Mouse (Mus musculus) regulatory T cell (primary cell): Measurements from ENCODE around the gene Zc3hav1l.

ENCODE experiments used
- in situ Hi-C: fragments of 300-600 bp; cut with MboI, MseI; formaldehyde crosslinking; loops from one replicate; pipeline ENCODE4 v1.15.1; 2025; ENCODE audit warnings: high pct_unique_total_duplicates

Zc3hav1l gene

DNA sequence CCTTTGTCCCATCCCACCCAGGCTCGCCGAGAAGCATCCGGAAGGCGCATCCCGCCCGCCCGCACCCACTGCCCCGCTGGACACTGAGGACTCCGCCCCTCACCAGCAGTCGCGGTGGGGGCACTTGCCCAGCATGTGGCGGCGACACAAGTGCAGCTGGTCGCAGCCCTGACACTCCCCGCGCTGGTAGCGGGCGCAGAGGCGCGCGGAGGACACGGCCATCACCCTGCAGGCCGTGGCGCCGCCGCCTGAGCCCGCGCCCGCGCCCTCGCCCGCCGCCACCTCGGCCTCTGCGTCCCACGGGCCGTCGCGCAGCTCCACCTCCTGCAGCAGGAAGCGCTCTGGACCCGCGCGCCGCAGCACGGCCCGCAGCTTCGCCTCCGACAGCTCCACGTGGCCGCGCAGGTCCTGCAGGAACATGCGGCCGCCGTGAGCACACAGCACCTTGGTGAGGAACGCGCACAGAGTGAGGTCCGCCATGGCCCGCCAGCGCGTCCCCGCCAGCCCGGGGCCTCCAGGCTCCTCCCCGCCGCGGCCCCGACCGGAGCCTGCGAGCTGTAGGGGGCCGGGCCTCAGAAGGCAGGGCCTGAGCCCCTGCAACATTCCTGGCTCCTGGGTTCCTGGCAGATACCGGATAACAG is at the start of gene Zc3hav1l:
Gene Zc3hav1l (minus strand): TSS at position 499 of the 641 bp plus-strand sequence.
- in situ Hi-C loops = no loop called here

- in situ Hi-C loops = no loop called here
These were observed 48.8 kb upstream of the Zc3hav1l start for GRCm38 (mm10) chr6:38347875-38348274.

DNA sequence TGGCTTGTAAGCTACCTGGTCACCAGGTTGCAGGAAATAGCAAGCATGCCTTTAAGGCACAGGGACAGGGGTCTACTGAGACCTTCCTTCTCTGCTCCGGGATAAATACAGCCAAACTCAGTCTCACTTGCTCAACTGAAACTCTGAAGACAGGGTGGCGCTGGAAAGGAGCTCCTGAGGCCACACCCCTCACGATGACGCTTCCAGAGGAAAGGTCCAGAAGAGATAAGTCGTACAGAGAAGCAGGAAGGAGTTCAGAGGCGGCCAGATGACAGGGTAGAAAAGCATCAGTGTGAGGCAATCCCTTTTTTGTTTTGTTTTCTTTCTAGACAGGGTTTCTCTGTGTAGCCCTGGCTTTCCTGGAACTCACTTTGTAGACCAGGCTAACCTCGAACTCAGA is 46.7 kb upstream of the Zc3hav1l start:
- in situ Hi-C loops = no loop called here

- in situ Hi-C loops = no loop called here
These were observed 45.1 kb upstream of the Zc3hav1l start for GRCm38 (mm10) chr6:38344006-38344670.

- in situ Hi-C loops = no loop called here
These were observed 44.5 kb upstream of the Zc3hav1l start for GRCm38 (mm10) chr6:38343581-38343980.

DNA sequence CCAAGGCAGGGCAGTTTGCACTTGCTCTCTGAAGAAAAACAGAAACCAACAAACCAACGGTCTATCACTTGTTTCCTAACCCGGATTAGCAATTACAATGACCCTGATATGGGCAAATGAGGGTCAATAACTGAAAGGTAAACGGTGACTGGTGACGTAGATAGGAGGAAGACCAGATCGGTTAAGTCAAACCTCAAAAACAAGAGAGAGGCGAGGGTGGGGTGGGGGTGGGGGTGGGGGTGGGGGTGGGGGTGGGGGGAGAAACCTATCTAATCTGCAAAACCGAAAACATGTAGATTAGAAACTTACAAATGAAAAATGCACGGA is 43.6 kb upstream of the Zc3hav1l start:
- in situ Hi-C loops = no loop called here

DNA sequence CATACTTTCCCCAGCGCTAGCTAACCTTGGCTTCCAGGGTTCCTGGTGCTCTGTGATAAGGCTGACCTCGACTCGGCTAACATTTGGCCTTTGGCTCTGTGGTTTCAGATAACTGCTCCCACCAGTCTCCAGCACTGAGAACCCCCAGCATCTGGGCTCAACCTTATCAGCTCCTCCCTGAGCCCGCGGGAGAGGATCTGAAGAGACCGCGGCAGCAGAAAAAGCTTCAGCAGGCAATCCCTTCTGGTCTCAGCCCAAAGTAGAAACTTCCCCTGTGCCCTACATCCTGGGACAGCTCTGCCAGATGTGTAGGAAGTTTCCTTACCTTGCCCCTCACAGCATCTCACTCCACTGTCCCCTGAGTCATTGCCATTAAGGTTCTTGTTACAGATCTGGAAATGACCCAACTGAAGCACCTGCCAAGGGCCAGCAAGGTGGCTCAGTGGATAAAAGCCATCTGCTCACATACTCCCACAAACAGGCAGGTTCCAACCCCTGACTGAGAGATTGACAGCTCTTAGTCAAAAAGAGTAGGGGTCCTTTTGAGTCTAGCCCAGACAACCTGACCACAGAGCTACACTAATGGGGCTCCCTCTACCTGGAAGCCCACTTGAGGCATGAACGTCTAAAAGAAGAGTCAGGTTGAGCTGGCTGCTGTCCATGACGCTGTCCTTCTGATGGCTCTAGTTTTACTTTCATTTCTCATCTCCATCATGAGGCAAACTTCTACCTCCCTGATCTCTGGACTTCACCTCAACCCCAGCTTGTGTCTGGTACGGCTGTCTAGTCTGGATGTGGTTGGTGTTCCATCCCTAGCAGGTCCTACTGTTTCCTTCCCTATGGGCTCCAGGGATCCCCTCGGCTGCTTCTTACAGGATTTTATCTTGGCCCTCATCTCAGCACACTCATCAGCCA is 42.9 kb upstream of the Zc3hav1l start:
- in situ Hi-C loops = no loop called here

- in situ Hi-C loops = no loop called here
These were observed 40.0 kb upstream of the Zc3hav1l start for GRCm38 (mm10) chr6:38339078-38339477.

DNA sequence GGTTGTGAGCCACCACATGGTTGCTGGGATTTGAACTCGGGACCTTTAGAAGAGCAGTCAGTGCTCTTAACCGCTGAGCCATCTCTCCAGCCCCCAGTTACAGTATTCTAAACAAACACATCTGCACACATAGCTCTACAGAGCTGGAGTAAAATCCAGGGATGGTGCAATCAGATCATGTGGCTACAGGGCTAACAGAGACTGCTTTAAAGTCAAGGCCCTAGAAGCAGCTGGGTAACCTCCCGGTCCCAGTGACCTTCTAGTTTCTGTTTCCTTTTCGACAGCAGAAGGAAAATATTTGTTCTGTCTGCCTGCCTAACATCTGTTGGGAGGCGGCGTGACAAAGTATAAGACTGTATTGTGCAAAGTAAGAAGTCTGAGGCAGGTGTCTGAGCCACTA is 38.9 kb upstream of the Zc3hav1l start:
- in situ Hi-C loops = no loop called here

DNA sequence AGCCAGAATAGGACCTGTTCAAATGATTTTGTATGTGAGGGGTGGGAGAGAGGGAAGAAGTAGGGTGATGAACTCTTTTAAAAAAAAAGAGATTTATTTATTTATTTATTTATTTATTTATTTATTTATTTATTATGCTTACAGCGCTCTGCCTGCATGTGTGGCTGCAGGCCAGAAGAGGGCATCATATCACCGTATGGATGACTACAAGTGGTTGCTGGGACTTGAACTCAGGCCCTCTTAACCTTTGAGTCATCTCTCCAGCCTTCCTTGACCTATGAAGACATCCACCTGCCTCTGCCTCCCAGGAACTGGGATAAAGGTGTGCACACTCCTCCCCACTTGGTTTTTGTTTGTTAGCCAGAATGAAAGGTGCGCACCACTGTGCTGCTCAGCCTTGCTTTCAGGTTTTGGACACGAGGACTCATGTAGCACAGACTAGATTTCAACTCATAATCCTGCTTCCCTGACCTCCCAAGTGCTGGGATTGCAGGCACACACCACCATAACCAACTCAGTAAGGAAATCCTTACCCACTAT is 38.2 kb upstream of the Zc3hav1l start:
- in situ Hi-C loops = no loop called here

- in situ Hi-C loops = no loop called here
These were observed 36.2 kb upstream of the Zc3hav1l start for GRCm38 (mm10) chr6:38335264-38335663.

- in situ Hi-C loops = no loop called here
These were observed 27.5 kb upstream of the Zc3hav1l start for GRCm38 (mm10) chr6:38326596-38326995.

GRCm38 (mm10) chr6:38320621-38321020 is 21.6 kb upstream of the Zc3hav1l start:
- in situ Hi-C loops = no loop called here

- in situ Hi-C loops = no loop called here
These were observed 17.0 kb upstream of the Zc3hav1l start for GRCm38 (mm10) chr6:38316050-38316449.

DNA sequence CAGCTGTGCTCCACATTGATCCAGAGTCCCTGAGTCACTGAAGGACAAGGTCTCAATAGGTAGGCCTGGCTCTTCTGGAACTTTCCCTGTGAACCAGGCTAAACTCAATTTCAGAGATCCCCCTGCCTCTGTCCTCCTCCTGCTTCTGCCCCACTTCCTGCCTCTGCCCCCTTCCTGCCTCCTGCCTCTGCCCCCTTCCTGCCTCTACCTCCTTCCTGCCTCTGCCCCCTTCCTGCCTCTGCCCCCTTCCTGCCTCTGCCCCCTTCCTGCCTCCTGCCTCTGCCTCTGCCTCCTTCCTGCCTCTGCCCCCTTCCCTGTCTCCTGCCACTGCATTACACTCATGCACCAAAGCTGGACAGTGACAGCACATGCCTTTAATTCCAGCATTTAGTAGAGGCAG is 10.7 kb upstream of the Zc3hav1l start:
- in situ Hi-C loops = no loop called here

- in situ Hi-C loops = no loop called here
These were observed 5.9 kb upstream of the Zc3hav1l start for GRCm38 (mm10) chr6:38304981-38305380.

DNA sequence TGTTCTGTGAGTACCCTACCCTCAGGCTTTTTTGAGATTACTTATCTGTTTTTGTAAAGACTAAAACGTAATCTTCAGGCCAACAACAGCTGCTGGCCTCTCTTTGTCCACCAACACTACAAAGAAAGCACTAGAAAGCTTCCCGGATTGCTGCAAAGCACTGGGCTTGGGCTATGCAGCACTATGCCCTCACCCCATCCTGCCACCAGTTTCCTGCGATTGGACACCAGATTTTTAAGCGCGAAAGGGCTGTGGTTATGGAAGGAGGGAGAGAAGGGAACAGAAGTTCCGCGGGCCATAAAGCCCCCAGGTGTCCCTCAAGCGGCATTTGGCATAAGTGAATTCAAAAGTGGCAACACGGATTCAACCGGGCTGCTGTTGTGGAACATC is 818 bp downstream of the Zc3hav1l start:
- in situ Hi-C loops = no loop called here

DNA sequence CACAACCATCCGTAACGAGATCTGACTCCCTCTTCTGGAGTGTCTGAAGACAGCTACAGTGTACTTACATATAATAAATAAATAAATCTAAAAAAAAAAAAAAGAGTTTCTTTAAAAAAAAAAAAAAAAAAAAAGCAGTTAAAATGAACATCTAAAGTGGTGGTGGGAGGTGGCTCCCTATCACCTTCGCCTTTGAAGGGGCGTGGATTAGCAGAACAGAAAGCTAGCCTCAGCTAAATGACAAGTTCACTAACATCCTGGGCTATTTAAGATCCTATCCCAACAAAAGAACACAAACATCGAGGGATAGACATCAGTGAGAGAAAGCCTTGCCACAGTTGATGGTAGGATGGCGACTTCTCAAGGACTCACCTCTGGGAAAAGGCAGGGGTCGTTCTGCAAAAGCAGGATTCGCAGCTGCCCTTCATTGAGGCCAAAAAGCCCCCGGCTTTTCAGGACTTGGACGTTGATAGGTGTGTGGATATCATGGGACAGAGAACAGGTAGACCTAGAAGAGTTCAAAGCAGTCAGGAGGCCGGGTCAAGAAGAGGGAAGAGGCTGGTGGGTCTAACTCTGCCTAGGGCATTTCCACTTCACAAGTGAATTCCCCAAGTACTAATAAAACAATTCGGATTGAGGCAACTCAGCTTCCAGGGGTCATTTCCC is 1.3 kb downstream of the Zc3hav1l start:
- in situ Hi-C loops = no loop called here

DNA sequence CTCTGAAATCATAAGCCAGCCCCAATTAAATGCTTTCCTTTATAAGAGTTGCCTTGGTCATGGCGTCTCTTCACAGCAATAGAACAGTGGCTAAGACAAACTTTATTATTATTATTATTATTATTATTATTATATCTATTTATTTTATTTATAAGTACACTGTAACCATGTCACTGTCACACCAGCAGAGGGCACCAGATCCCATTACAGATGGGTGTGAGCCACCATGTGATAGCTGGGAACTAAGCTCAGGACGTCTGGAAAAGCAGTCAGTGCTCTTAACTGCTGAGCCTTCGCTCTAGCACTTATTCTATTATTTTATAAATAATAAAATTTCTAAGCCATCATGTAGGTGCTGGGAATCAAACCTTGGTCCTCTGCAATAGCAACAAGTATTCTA is 5.4 kb downstream of the Zc3hav1l start:
- in situ Hi-C loops = no loop called here

- in situ Hi-C loops = no loop called here
These were observed 6.0 kb downstream of the Zc3hav1l start for GRCm38 (mm10) chr6:38292871-38293646.

DNA sequence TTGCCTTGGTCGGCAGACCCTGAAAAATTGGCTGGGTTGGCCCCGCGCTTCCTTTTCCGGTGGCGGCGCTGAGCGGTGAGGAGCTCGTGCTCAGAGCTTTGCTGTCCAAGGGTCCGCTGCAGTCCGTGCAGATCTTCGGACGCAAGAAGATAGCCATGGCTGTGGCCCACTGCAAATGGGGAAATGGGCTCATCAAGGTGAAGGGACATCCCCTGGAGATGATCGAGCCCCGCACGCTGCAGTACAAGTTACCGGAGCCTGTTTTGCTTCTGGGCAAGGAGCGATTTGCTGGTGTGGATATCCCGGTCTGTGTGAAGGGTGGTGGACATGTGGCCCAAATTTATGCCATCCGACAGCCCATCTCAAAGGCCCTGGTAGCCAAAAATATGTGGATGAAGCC is 14.6 kb downstream of the Zc3hav1l start:
- in situ Hi-C loops = no loop called here
